Mouse (Mus musculus) spleen, embryonic (tissue): Measurements from ENCODE around the gene Lrrc28.

Experiments used
- CTCF ChIA-PET: fragments of 350-600 bp; sonication (Branson Sonifier 250); formaldehyde crosslinking; loops from one replicate; lab custom pipeline; 2022; lab: Charles Lee

Gene Lrrc28

GRCm38 (mm10) chr7:67598050-67598449 lies 47.0 kb downstream of the Lrrc28 start:
- CTCF ChIA-PET: no interaction called here

- CTCF ChIA-PET: no interaction called here
These were observed 48.1 kb downstream of the Lrrc28 start for GRCm38 (mm10) chr7:67596961-67597360.

- CTCF ChIA-PET: no interaction called here
These were observed 48.7 kb downstream of the Lrrc28 start for GRCm38 (mm10) chr7:67596322-67596721.

- CTCF ChIA-PET: no interaction called here
These were observed 51.2 kb downstream of the Lrrc28 start for GRCm38 (mm10) chr7:67593902-67594301.

- CTCF ChIA-PET: interaction anchor here (0.6 kb wide), 1 partner anchor 125 kb away, joined by 4 read pairs; no protein-coding TSS in a partner anchor
These were observed 52.4 kb downstream of the Lrrc28 start for GRCm38 (mm10) chr7:67592670-67593069.

GRCm38 (mm10) chr7:67588743-67589142 lies 56.3 kb downstream of the Lrrc28 start:
- CTCF ChIA-PET: no interaction called here

- CTCF ChIA-PET: no interaction called here
These were observed 58.6 kb downstream of the Lrrc28 start for GRCm38 (mm10) chr7:67586479-67586878.

GRCm38 (mm10) chr7:67583852-67584251 lies 61.2 kb downstream of the Lrrc28 start:
- CTCF ChIA-PET: no interaction called here

- CTCF ChIA-PET: no interaction called here
These were observed 66.1 kb downstream of the Lrrc28 start for GRCm38 (mm10) chr7:67578783-67579482.

GRCm38 (mm10) chr7:67578044-67578443 lies 67.0 kb downstream of the Lrrc28 start:
- CTCF ChIA-PET: no interaction called here

GRCm38 (mm10) chr7:67566510-67567237 lies 78.4 kb downstream of the Lrrc28 start:
- CTCF ChIA-PET: no interaction called here

- CTCF ChIA-PET: no interaction called here
These were observed 79.9 kb downstream of the Lrrc28 start for GRCm38 (mm10) chr7:67565132-67565531.

- CTCF ChIA-PET: no interaction called here
These were observed 82.9 kb downstream of the Lrrc28 start for GRCm38 (mm10) chr7:67562176-67562575.

- CTCF ChIA-PET: no interaction called here
These were observed 85.6 kb downstream of the Lrrc28 start for GRCm38 (mm10) chr7:67559486-67559885.

- CTCF ChIA-PET: no interaction called here
These were observed 86.8 kb downstream of the Lrrc28 start for GRCm38 (mm10) chr7:67558230-67558629.

GRCm38 (mm10) chr7:67554863-67555262 lies 90.2 kb downstream of the Lrrc28 start:
- CTCF ChIA-PET: no interaction called here

GRCm38 (mm10) chr7:67551242-67551641 lies 93.8 kb downstream of the Lrrc28 start:
- CTCF ChIA-PET: no interaction called here

- CTCF ChIA-PET: no interaction called here
These were observed 96.0 kb downstream of the Lrrc28 start for GRCm38 (mm10) chr7:67549073-67549561.

- CTCF ChIA-PET: no interaction called here
These were observed 96.4 kb downstream of the Lrrc28 start for GRCm38 (mm10) chr7:67548599-67549041.

GRCm38 (mm10) chr7:67546282-67546681 lies 98.8 kb downstream of the Lrrc28 start:
- CTCF ChIA-PET: interaction anchor here (0.5 kb wide), 1 partner anchor 1373 kb away, joined by 3 read pairs; no protein-coding TSS in a partner anchor

GRCm38 (mm10) chr7:67544586-67544985 lies 100.5 kb downstream of the Lrrc28 start:
- CTCF ChIA-PET: no interaction called here

GRCm38 (mm10) chr7:67543641-67544040 lies 101.4 kb downstream of the Lrrc28 start:
- CTCF ChIA-PET: no interaction called here
